Mouse (Mus musculus) ES-Bruce4 (cell line): ENCODE results near the gene Pla1a.

Experiments used
- CTCF ChIP-seq: IDR thresholded peaks from one replicate; pipeline ENCODE4 v1.8.1; 2011; ENCODE audit warnings: low read depth, low read length
- EP300 ChIP-seq: IDR thresholded peaks from 2 replicates; pipeline ENCODE4 v1.6.1; 2011; ENCODE audit warnings: low read depth, low read length; ENCODE audit not compliant: insufficient read depth
- POLR2A ChIP-seq: IDR thresholded peaks from one replicate; pipeline ENCODE4 v1.8.1; 2011; ENCODE audit warnings: low read length; ENCODE audit not compliant: insufficient read depth

DNA sequence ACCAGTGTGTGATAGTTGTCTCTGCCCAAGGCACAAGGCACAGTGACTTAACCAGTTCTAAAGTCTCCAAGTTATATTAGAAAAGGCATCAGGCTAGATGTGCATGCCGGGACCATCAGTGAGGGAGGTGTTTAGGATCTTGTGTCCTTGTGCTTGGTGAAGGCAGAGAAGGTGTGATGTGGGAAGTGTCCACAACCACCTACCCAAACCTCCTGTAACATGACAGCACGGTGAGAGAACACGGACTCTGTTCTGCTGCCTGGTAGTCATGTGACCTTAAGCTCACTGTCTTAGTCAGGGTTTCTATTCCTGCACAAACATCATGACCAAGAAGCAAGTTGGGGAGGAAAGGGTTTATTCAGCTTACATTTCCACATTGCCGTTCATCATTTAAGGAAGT, 66.7 kb downstream of the Pla1a start:
- no peak for TF ChIP-seq POLR2A
- TF ChIP-seq CTCF: no peak
- TF ChIP-seq EP300: no peak
